Mouse (Mus musculus) hindbrain, embryonic 16.5 days (tissue): Measurements from ENCODE around the gene Bmp2k. TPM values are rescaled to one million over a fixed set of nuclear protein-coding genes. Genes with fewer than 3 reads are reported as not detected.
A peak's percentile ranks its signal among the peaks of the same experiment; 100 is the strongest.

ENCODE experiments used
- ATAC-seq: fragments of 200-750 bp; cut with Nextera tagmentation; 2 replicates; pipeline ENCODE4 v1.8.0; 2017; ENCODE audit warnings: moderate TSS enrichment, moderate library complexity
- H3K27ac ChIP-seq: fragments of 300-500 bp; sonication (generic); 2 replicates; pipeline ENCODE4 v1.5.1; 2014; ENCODE audit warnings: low read depth, mild to moderate bottlenecking, control low read depth, low read length, moderate library complexity
- H3K27me3 ChIP-seq: fragments of 300-500 bp; sonication (generic); replicated peaks from 2 replicates; pipeline ENCODE4 v1.6.1; 2014; ENCODE audit warnings: low read length; ENCODE audit not compliant: control insufficient read depth, insufficient read depth
- H3K36me3 ChIP-seq: fragments of 300-500 bp; sonication (generic); 2 replicates; pipeline ENCODE4 v1.6.1; 2014; ENCODE audit warnings: mild to moderate bottlenecking, low read length, moderate library complexity, mixed read lengths; ENCODE audit not compliant: control insufficient read depth, insufficient read depth
- H3K4me1 ChIP-seq: fragments of 300-500 bp; sonication (generic); 2 replicates; pipeline ENCODE4 v1.6.1; 2014; ENCODE audit warnings: low read depth, low read length; ENCODE audit not compliant: control insufficient read depth, insufficient read depth
- H3K4me2 ChIP-seq: fragments of 300-500 bp; sonication (generic); 2 replicates; pipeline ENCODE4 v1.6.1; 2014; ENCODE audit warnings: mild to moderate bottlenecking, low read length, control low read depth, moderate library complexity
- H3K4me3 ChIP-seq: fragments of 300-500 bp; sonication (generic); 2 replicates; pipeline ENCODE4 v1.5.1; 2014; ENCODE audit warnings: mild to moderate bottlenecking, low read length, control low read depth, moderate library complexity
- H3K9ac ChIP-seq: fragments of 300-500 bp; sonication (generic); 2 replicates; pipeline ENCODE4 v1.6.1; 2014; ENCODE audit warnings: low read depth, mild to moderate bottlenecking, control low read depth, low read length, moderate library complexity
- H3K9me3 ChIP-seq: fragments of 300-500 bp; sonication (generic); 2 replicates; pipeline ENCODE4 v1.6.1; 2014; ENCODE audit warnings: mild to moderate bottlenecking, low read length, moderate library complexity; ENCODE audit not compliant: control insufficient read depth
- WGBS: fragments of 180-500 bp; shearing (Covaris S2); extraction: QIAGEN DNeasy Blood & Tissue Kit; methylation state at CpG from one replicate; pipeline ENCODE4 v1.1.7; 2014; 5-methylcytosine and 5-hydroxymethylcytosine counted together
- polyA plus RNA-seq: library from polyadenylated mRNA; unstranded; fragments of >200 nt; fragmentation: Nextera tagmentation; extraction: Ambion mirVana; gene quantifications from 2 replicates; pipeline ENCODE4 v1.2.1, GENCODE M21; 2015

Bmp2k gene
- polyA plus RNA-seq, 1 experiment from 2014 or later: 7.8 TPM

- Histone ChIP-seq H3K36me3 (peaks cover 5% of the 10 kb centered on the region; the same call in 1 of the 2 replicates), H3K27ac (no peak overlapping the region), H3K4me1 (no peaks in the 10 kb centered on the region), H3K4me3 (no peak overlapping the region), H3K27me3 (no peaks in the 10 kb centered on the region), H3K9me3 (no peaks in the 10 kb centered on the region), H3K9ac (no peak overlapping the region), H3K4me2 (no peak overlapping the region)
- ATAC-seq: peak; percentile 74
- WGBS: 5% methylated on average over 1 of the region's 1 CpGs
Measured at GRCm38 (mm10) chr5:97055511-97056068, 58.1 kb downstream of the Bmp2k start.

- 79% methylated on average over 3 of the region's 3 CpGs for WGBS
- no peaks in the 10 kb centered on the region for H3K27me3 ChIP-seq
- H3K4me1 ChIP-seq: no peaks in the 10 kb centered on the region
- no peak overlapping the region for H3K27ac ChIP-seq
- no peak overlapping the region for H3K4me2 ChIP-seq
- no peak for ATAC-seq
- H3K9me3 ChIP-seq: no peaks in the 10 kb centered on the region
- H3K36me3 ChIP-seq: peaks cover 5% of the 10 kb centered on the region; the same call in 1 of the 2 replicates
- no peak overlapping the region for H3K4me3 ChIP-seq
- no peak overlapping the region for H3K9ac ChIP-seq
Measured at GRCm38 (mm10) chr5:97056359-97056758, 58.9 kb downstream of the Bmp2k start.

- no peaks in the 10 kb centered on the region for H3K9me3 ChIP-seq
- H3K36me3 ChIP-seq: peaks cover 5% of the 10 kb centered on the region; the same call in 1 of the 2 replicates
- no peak for ATAC-seq
- WGBS: 84% methylated on average over 12 of the region's 12 CpGs
- H3K27ac ChIP-seq: no peak overlapping the region
- no peak overlapping the region for H3K4me3 ChIP-seq
- H3K4me2 ChIP-seq: no peak overlapping the region
- H3K4me1 ChIP-seq: no peaks in the 10 kb centered on the region
- H3K9ac ChIP-seq: no peak overlapping the region
- no peaks in the 10 kb centered on the region for H3K27me3 ChIP-seq
Measured at GRCm38 (mm10) chr5:97056791-97057450, 59.4 kb downstream of the Bmp2k start.

- Histone ChIP-seq H3K4me2 (no peak overlapping the region), H3K27me3 (no peaks in the 10 kb centered on the region), H3K4me3 (no peak overlapping the region), H3K27ac (no peak overlapping the region), H3K9ac (no peak overlapping the region), H3K36me3 (peaks cover 10% of the 10 kb centered on the region), H3K4me1 (no peaks in the 10 kb centered on the region), H3K9me3 (no peaks in the 10 kb centered on the region)
- 56% methylated on average over 3 of the region's 3 CpGs for WGBS
- ATAC-seq: peak; percentile 55
Measured at GRCm38 (mm10) chr5:97060864-97061263, 63.4 kb downstream of the Bmp2k start.

GRCm38 (mm10) chr5:97062041-97062440, 64.6 kb downstream of the Bmp2k start:
- Histone ChIP-seq H3K27me3 (no peaks in the 10 kb centered on the region), H3K4me3 (no peak overlapping the region), H3K4me1 (no peaks in the 10 kb centered on the region), H3K9ac (no peak overlapping the region), H3K4me2 (no peak overlapping the region), H3K36me3 (peaks cover 13% of the 10 kb centered on the region), H3K27ac (no peak overlapping the region), H3K9me3 (no peaks in the 10 kb centered on the region)
- 76% methylated on average over 1 of the region's 1 CpGs for WGBS
- no peak for ATAC-seq

- Histone ChIP-seq H3K27ac (no peak overlapping the region), H3K9ac (no peak overlapping the region), H3K4me3 (no peak overlapping the region), H3K4me1 (no peaks in the 10 kb centered on the region), H3K27me3 (no peaks in the 10 kb centered on the region), H3K4me2 (no peak overlapping the region), H3K36me3 (peaks cover 12% of the 10 kb centered on the region), H3K9me3 (no peaks in the 10 kb centered on the region)
- 94% methylated on average over 4 of the region's 4 CpGs for WGBS
- ATAC-seq: no peak
Measured at GRCm38 (mm10) chr5:97065746-97066145, 68.3 kb downstream of the Bmp2k start.

GRCm38 (mm10) chr5:97075476-97076151, 78.1 kb downstream of the Bmp2k start:
- Histone ChIP-seq H3K4me2 (no peak overlapping the region), H3K27me3 (no peaks in the 10 kb centered on the region), H3K27ac (no peak overlapping the region), H3K9me3 (no peaks in the 10 kb centered on the region), H3K4me3 (no peak overlapping the region), H3K36me3 (no peaks in the 10 kb centered on the region), H3K4me1 (peaks cover 2% of the 10 kb centered on the region; the same call in 1 of the 2 replicates), H3K9ac (no peak overlapping the region)
- no peak for ATAC-seq
- 92% methylated on average over 11 of the region's 11 CpGs for WGBS

GRCm38 (mm10) chr5:97076167-97076566, 78.7 kb downstream of the Bmp2k start:
- H3K9ac ChIP-seq: no peak overlapping the region
- no peak overlapping the region for H3K4me2 ChIP-seq
- H3K4me3 ChIP-seq: no peak overlapping the region
- no peaks in the 10 kb centered on the region for H3K9me3 ChIP-seq
- H3K27ac ChIP-seq: no peak overlapping the region
- ATAC-seq: no peak
- H3K4me1 ChIP-seq: peaks cover 2% of the 10 kb centered on the region; the same call in 1 of the 2 replicates
- H3K36me3 ChIP-seq: no peaks in the 10 kb centered on the region
- H3K27me3 ChIP-seq: no peaks in the 10 kb centered on the region
- 97% methylated on average over 5 of the region's 5 CpGs for WGBS

GRCm38 (mm10) chr5:97077676-97078075, 80.2 kb downstream of the Bmp2k start:
- ATAC-seq: peak; percentile 44
- 56% methylated on average over 7 of the region's 7 CpGs for WGBS

More at GRCm38 (mm10) chr5:97077676-97078075, 80.2 kb downstream of the Bmp2k start:
- Histone ChIP-seq H3K27me3 (no peaks in the 10 kb centered on the region), H3K4me2 (no peak overlapping the region), H3K4me3 (no peak overlapping the region), H3K9ac (no peak overlapping the region), H3K27ac (no peak overlapping the region), H3K9me3 (no peaks in the 10 kb centered on the region), H3K4me1 (peaks cover 2% of the 10 kb centered on the region; the same call in 1 of the 2 replicates), H3K36me3 (no peaks in the 10 kb centered on the region)
